Mouse (Mus musculus) cortical plate, adult 2 months (tissue): Measurements from ENCODE around the gene Dennd4a.

Experiments
- CTCF ChIP-seq: fragments of 200-500 bp; IDR thresholded peaks from 2 replicates; pipeline ENCODE4 v1.5.1; 2011; ENCODE audit warnings: mild to moderate bottlenecking, control low read depth, low read length; ENCODE audit not compliant: insufficient read depth; ENCODE audit errors: extremely low read depth
- POLR2A ChIP-seq: fragments of 200-500 bp; IDR thresholded peaks from 2 replicates; pipeline ENCODE4 v1.6.1; 2011; ENCODE audit warnings: mild to moderate bottlenecking, low read length, control low read depth; ENCODE audit not compliant: insufficient read depth; ENCODE audit errors: extremely low read depth

- TF ChIP-seq POLR2A = no peak
- no peak for TF ChIP-seq CTCF
These were observed 7.5 kb upstream of the Dennd4a start for GRCm38 (mm10) chr9:64803373-64804214.
